Mouse (Mus musculus) cerebellum, adult 9-11 months (tissue): ENCODE measurements around the gene Neurl1b.

ENCODE experiments used
- DNase-seq: peaks from one replicate; pipeline ENCODE4 v3.0.0; 2022

Gene Neurl1b

DNA sequence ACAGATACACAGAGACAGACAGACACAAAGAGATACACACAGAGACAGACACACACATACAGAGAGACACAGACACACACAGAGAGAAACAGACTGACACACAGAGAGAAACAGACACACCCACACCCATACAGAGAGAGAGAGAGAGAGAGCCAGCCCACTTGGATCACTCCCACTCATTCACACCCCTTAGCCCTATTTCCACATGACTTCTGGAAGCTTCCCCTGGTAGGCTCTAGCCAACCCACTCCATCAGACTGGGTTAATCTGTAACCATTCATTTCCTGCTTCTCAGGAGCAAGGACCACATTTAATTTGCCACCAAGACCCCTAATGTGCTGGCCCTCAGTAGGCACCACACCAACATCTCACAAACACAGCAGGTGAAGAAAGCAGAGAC is 42.9 kb downstream of the Neurl1b start:
- no peak for DNase-seq

DNA sequence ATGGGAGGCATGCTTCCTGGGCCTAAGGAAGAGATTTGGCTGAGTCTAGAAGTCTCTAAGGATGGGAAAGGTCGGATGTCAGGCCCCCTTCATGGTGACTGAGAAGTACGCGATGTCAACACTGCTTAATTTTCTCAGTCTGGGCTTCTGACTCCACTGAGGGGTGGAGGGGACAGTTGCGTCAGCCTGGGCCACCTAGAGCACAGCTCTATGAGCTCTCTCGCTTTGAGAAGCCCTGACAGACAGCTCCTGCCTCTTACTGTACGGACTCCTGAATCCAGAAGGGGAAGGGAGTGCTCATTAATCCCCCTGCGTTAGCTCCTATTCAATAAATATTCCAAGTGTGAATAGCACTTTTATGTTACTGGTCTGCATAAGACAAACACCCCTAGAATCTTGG is 43.4 kb downstream of the Neurl1b start:
- DNase-seq = no peak

GRCm38 (mm10) chr17:26462634-26463170 is 48.1 kb downstream of the Neurl1b start:
- peak; percentile 78 for DNase-seq

DNA sequence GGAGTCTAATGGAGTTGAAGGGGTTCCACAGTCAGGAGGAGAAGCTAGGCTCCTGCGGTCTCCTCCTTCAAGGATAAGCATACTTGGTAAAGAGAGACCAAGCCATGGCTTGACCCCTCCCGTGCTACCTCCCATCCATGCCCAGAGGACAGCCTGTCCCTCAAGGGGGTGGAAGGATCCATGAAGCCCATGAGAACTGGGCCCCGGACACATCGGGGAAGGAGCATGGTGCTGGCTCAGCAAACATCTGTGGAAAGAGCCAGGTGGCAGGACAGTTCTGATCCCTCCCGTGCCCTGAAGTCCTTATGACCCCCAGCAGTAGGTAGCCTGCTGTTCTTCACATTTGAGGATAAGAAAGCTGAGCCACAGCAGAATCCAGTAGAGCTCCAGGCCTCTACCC is 48.8 kb downstream of the Neurl1b start:
- DNase-seq = no peak

DNA sequence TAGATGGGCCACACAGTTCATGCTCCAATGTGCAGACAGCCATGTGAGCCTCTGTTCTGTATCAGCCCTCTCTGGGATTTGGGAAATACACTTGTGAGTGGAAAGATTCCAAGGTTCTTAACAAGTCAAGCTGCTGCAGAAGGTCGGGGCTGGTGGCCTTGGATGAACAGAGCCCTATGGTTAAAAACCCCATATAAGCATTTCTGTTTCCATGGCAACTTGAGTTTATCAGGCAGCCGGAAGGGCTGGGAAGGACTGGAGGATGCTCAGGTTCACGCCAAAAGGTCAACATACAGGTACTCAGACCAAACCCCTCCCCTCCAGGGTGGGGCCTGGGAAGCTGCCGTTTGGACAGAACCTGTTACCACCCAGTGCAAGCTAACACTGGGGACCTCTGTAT is 49.4 kb downstream of the Neurl1b start:
- DNase-seq = no peak

DNA sequence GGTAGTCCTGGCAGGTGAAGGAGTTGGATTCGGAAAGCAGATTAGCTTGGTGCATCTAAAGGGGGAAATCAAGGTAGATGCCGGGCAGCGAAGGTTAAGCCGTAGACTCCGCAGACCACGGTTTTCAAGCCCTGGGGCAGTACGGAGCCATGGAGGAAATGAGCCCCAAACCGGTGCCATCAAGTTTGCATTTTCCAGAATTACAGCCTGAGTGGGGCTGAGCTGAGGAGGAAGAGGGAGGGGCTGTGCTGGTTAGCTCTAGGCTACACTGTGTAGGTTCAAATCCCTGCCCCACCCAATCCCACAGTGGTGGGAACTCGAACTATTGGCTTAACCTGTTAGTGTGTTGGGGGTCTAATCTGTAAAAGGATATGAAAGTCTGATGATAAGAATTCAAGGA is 49.9 kb downstream of the Neurl1b start:
- DNase-seq = no peak

DNA sequence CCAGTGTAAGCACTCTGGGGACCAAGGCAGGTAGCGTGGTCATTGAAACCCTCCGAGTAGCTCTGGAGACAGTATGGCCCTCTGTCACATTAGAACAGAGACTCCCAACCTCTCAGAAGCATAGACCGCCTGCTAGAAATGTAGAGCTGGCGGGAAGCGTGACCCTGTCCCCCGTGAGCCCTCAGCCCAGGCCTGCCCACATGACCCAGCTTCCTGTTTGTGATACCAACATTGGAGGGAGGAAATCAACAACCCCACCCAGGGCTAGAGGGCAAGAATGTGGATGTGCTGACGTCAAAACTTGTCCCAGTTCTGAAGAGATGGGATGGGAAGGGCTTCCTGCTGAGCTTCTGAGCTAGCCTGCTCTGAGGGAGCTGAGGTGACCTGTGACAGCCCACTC is 50.3 kb downstream of the Neurl1b start:
- DNase-seq = no peak

- DNase-seq = peak; percentile 67
Observed at GRCm38 (mm10) chr17:26466741-26467150, 52.1 kb downstream of the Neurl1b start.

- DNase-seq = no peak
Observed at GRCm38 (mm10) chr17:26467619-26468018, 53.0 kb downstream of the Neurl1b start.

GRCm38 (mm10) chr17:26468102-26468894 is 53.7 kb downstream of the Neurl1b start:
- no peak for DNase-seq

DNA sequence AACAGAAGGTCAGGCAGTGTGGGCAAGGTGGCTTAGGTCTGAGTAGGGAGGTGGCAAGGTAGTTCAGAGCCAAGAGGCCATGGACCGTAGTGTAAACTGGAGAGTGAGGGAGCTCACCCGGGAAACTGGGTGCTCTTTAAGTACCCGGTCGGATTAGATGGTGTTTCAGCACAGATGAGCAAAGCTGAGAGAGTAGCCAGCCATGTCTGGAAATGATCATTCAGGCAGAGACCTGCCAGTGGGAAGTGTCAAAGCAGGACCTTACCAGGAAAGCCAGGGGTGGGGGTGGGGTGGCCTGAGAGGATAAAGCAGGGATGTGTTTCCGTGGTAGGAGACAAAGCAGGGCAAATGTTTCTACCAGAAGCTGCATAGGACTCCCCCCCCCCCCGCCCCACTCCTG is 62.2 kb downstream of the Neurl1b start:
- DNase-seq = no peak

GRCm38 (mm10) chr17:26478672-26479071 is 64.0 kb downstream of the Neurl1b start:
- DNase-seq = no peak

GRCm38 (mm10) chr17:26479619-26480018 is 65.0 kb downstream of the Neurl1b start:
- no peak for DNase-seq

GRCm38 (mm10) chr17:26480956-26481355 is 66.3 kb downstream of the Neurl1b start:
- no peak for DNase-seq

DNA sequence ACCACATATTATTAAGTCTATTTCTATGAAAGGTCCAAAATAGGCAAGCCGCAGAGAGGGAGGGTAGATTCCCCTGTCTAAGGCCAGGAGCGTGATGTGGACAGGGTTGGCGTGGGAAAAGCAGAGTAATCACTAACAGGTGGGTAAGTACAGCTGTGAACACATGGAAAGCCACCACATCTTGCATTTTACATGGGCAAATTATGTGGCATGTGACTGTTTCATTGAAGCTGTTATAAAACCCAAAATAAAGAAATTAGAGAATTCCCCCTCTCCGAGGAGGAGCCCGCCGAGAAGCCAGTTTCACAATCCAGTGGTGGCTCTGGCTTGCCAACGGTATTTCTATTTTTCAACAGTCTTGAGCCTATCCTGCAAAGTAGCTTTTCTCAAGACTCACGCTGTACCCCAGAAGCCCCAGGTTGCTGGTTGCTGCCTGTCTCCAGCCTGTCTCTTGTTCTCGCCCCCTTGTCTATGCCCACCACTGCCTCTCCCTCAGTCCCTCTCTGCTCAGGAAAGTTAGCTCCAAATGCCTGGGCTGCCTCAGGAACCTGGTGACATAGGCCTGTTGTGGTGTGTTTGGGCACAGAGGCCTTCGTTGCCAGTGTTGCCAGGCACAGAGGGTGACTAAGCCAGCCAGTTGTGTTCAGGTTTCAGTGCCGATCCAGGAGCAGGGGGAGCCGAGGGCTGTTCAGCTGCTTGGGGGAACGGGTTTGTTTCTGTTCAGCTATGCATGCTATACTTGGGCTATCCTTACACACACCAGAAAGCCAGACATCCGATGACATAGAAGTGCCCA is 70.2 kb downstream of the Neurl1b start:
- DNase-seq = no peak

GRCm38 (mm10) chr17:26487266-26487665 is 72.6 kb downstream of the Neurl1b start:
- DNase-seq = no peak

- DNase-seq = no peak
Observed at GRCm38 (mm10) chr17:26487917-26488316, 73.3 kb downstream of the Neurl1b start.

GRCm38 (mm10) chr17:26488711-26489403 is 74.2 kb downstream of the Neurl1b start:
- no peak for DNase-seq

DNA sequence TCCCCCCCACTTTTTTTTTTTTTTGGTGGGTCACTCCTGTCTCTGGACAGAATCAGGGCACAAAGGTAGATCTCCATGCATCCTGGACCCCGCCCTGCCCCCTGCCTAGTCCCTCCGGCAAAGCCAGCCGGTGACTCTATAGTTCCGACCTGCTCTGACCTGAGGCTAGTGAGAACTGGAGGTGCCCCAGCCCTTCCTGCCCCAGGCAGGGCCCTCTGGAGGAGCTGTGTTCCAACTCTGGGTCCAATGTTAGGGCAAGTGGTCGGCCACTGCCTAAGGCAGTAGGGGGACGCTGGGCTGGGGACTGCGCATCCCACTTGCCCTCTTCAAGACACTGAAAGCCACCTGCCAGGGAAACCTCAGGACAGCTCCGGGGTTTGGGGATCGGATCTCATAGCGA is 75.4 kb downstream of the Neurl1b start:
- no peak for DNase-seq

- DNase-seq = no peak
Observed at GRCm38 (mm10) chr17:26490910-26491309, 76.3 kb downstream of the Neurl1b start.

DNA sequence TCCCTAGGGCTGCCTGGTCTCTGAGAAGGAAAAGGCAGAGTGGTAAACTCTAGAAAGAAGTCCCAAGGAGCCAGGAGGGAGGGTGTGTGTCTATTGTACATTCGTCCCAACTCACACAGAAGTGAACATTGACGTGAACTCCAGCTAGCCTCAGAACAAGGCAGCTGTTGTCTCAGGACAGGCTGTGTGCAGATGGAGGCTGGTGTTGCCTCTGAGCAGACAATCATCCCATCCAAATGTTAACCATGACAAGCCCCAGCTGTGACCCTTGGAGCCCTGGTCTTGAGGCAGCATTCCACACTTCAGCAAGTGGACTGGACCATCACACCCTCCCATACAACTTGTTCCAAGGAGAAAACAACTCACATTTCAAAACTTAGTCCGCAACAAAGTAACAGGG is 77.6 kb downstream of the Neurl1b start:
- DNase-seq = no peak

GRCm38 (mm10) chr17:26494642-26495468 is 80.2 kb downstream of the Neurl1b start:
- no peak for DNase-seq
